Mouse (Mus musculus) liver, embryonic 14.5 days (tissue): ENCODE results near the gene Rrp15.

ENCODE experiments used
- CTCF ChIP-seq: IDR thresholded peaks from 2 replicates; pipeline ENCODE4 v1.5.1; 2016; ENCODE audit warnings: antibody characterized with exemption, low read depth, control low read depth
- EP300 ChIP-seq: IDR thresholded peaks from 2 replicates; pipeline ENCODE4 v1.6.1; 2016; ENCODE audit warnings: antibody characterized with exemption, low read depth

GRCm38 (mm10) chr1:186676199-186676598, 73.0 kb downstream of the Rrp15 start:
- TF ChIP-seq CTCF (no peak), EP300 (no peak)
